Comparison of ENCODE assay signal across 8 mouse cellular contexts in the genomic region with DNA sequence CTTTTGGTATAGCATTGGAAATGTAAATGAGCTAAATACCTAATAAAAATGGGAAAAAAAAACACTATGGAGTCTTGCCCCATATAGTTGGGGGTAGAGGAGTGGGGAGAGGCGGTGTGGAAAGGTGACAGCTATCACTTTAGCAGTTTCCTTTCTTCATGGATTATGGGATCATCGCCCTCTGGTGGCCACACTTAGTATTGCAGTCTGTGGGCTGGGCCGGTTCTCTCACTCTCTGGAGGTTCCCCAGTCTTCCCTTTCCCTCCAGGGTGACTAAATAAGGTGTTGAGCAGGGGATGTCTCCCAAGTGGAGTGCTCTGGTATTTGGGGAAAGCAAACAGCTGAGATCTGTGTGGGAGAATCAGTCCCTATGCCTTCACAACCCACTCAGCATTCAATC. TPM values are rescaled to one million over a fixed set of nuclear protein-coding genes. Genes with fewer than 3 reads are reported as not detected.
DNase-seq lines count a peak whose midpoint lies in the region; ATAC-seq lines count a peak whose summit lies in the region.

No protein-coding gene starts in this region.

- H3K27me3 ChIP-seq in heart, embryonic 12.5 days (replicated peaks): no peaks in the 10 kb centered on the region
- H3K27me3 ChIP-seq in forebrain, embryonic 15.5 days: no peaks in the 10 kb centered on the region
- H3K27me3 ChIP-seq in hindbrain, embryonic 15.5 days: no peaks in the 10 kb centered on the region
- H3K27me3 ChIP-seq in midbrain, embryonic 14.5 days (ENCODE audit: control insufficient read depth, insufficient read depth, low read length): no peaks in the 10 kb centered on the region

- WGBS in heart, embryonic 12.5 days: 2% methylated on average over 3 of the region's 3 CpGs
- 9% methylated on average over 3 of the region's 3 CpGs for WGBS in forebrain, embryonic 15.5 days
- 8% methylated on average over 3 of the region's 3 CpGs for WGBS in hindbrain, embryonic 15.5 days
- 0% methylated on average over 3 of the region's 3 CpGs for WGBS in midbrain, embryonic 14.5 days

- no peak overlapping the region for H3K9ac ChIP-seq in heart, embryonic 12.5 days
- H3K9ac ChIP-seq in forebrain, embryonic 15.5 days (replicated peaks): no peak overlapping the region
- H3K9ac ChIP-seq in hindbrain, embryonic 15.5 days: no peak overlapping the region
- no peak overlapping the region for H3K9ac ChIP-seq in midbrain, embryonic 14.5 days (replicated peaks; ENCODE audit: low read length)

- no peak overlapping the region for H3K4me3 ChIP-seq in heart, embryonic 12.5 days
- H3K4me3 ChIP-seq in forebrain, embryonic 15.5 days: no peak overlapping the region
- H3K4me3 ChIP-seq in hindbrain, embryonic 15.5 days: no peak overlapping the region
- H3K4me3 ChIP-seq in midbrain, embryonic 14.5 days (replicated peaks; ENCODE audit: low read depth, low read length): no peak overlapping the region

- no peaks in the 10 kb centered on the region for H3K36me3 ChIP-seq in heart, embryonic 12.5 days
- H3K36me3 ChIP-seq in forebrain, embryonic 15.5 days: no peaks in the 10 kb centered on the region
- H3K36me3 ChIP-seq in hindbrain, embryonic 15.5 days: no peaks in the 10 kb centered on the region
- no peaks in the 10 kb centered on the region for H3K36me3 ChIP-seq in midbrain, embryonic 14.5 days (ENCODE audit: control insufficient read depth, insufficient read depth, low read length)

- ATAC-seq in heart, embryonic 12.5 days (ENCODE audit: insufficient number of reproducible peaks, low FRiP score): no peak
- 0 out of 2 replicates have a peak, but pooled peaks have one; percentile 26 for ATAC-seq in forebrain, embryonic 15.5 days (replicated peaks)
- ATAC-seq in hindbrain, embryonic 15.5 days (ENCODE audit: low FRiP score, low read depth): peak; percentile 34; the same call in 1 of the 2 replicates
- ATAC-seq in midbrain, embryonic 14.5 days (ENCODE audit: low FRiP score, low TSS enrichment): peak; percentile 48; the same call in 1 of the 2 replicates

- peaks cover 6% of the 10 kb centered on the region; the same call in 1 of the 2 replicates for H3K9me3 ChIP-seq in heart, embryonic 12.5 days (replicated peaks)
- no peaks in the 10 kb centered on the region for H3K9me3 ChIP-seq in forebrain, embryonic 15.5 days
- no peaks in the 10 kb centered on the region for H3K9me3 ChIP-seq in hindbrain, embryonic 15.5 days
- H3K9me3 ChIP-seq in midbrain, embryonic 14.5 days (ENCODE audit: control insufficient read depth, low read length): no peaks in the 10 kb centered on the region

- no peak overlapping the region for H3K4me2 ChIP-seq in heart, embryonic 12.5 days
- no peak overlapping the region for H3K4me2 ChIP-seq in forebrain, embryonic 15.5 days (replicated peaks)
- H3K4me2 ChIP-seq in hindbrain, embryonic 15.5 days: no peak overlapping the region
- no peak overlapping the region for H3K4me2 ChIP-seq in midbrain, embryonic 14.5 days (ENCODE audit: low read length)

- H3K27ac ChIP-seq in heart, embryonic 12.5 days (ENCODE audit: poor library complexity, severe bottlenecking): no peak overlapping the region
- no peak overlapping the region for H3K27ac ChIP-seq in forebrain, embryonic 15.5 days (replicated peaks)
- H3K27ac ChIP-seq in hindbrain, embryonic 15.5 days (replicated peaks): no peak overlapping the region
- no peak overlapping the region for H3K27ac ChIP-seq in midbrain, embryonic 14.5 days (replicated peaks; ENCODE audit: low read depth, low read length)

- H3K4me1 ChIP-seq in heart, embryonic 12.5 days (replicated peaks): no peaks in the 10 kb centered on the region
- H3K4me1 ChIP-seq in forebrain, embryonic 15.5 days: no peaks in the 10 kb centered on the region
- no peaks in the 10 kb centered on the region for H3K4me1 ChIP-seq in hindbrain, embryonic 15.5 days (replicated peaks)
- no peaks in the 10 kb centered on the region for H3K4me1 ChIP-seq in midbrain, embryonic 14.5 days (ENCODE audit: control insufficient read depth, insufficient read depth, low read length)

- DNase-seq in heart, adult 18-20 months: peak; percentile 67 to 90
- DNase-seq in cerebellum, adult 11 months: peak; percentile 54
- peak; percentile 71 to 83 for DNase-seq in left cerebral cortex, adult 18-20 months (ENCODE audit: low spot score in 2 of 2)
- peak; percentile 84 for DNase-seq in midbrain, embryonic 14.5 days
- peak; percentile 49 to 70 for DNase-seq in spleen, postnatal 14 days (ENCODE audit: low spot score in 2 of 2)

RNA-seq across cellular contexts. Expression of gene Kifc3, which starts 33.1 kb away (rescaled TPM):
- total RNA-seq in heart, adult 18-20 months (2021): 10 to 100 TPM; 73.0 to 91.6 TPM
- 13.4 and 16.4 TPM in 2 replicates for polyA plus RNA-seq in heart, embryonic 12.5 days (2016; fragmentation: Nextera tagmentation; extraction: Ambion mirVana)
- polyA plus RNA-seq in forebrain, embryonic 15.5 days (2015; fragmentation: Nextera tagmentation; extraction: Ambion mirVana): 16.0 and 20.7 TPM in 2 replicates
- polyA plus RNA-seq in hindbrain, embryonic 15.5 days (2015; fragmentation: Nextera tagmentation; extraction: Ambion mirVana): 26.5 and 30.2 TPM in 2 replicates
- 10 to 100 TPM; 55.9 to 58.7 TPM for total RNA-seq in left cerebral cortex, adult 18-20 months (2021)
- polyA plus RNA-seq in midbrain, embryonic 14.5 days (2014; fragmentation: Nextera tagmentation; extraction: Ambion mirVana): 19.4 and 21.9 TPM in 2 replicates
